Mouse (Mus musculus) lung, postnatal 25 days (tissue): ENCODE results near the gene Il12rb1.
A peak's percentile ranks its signal among the peaks of the same experiment; 100 is the strongest.

Experiments used
- DNase-seq: peaks from one replicate; pipeline ENCODE4 v3.0.0; 2022; ENCODE audit warnings: low spot score

Gene Il12rb1

DNA sequence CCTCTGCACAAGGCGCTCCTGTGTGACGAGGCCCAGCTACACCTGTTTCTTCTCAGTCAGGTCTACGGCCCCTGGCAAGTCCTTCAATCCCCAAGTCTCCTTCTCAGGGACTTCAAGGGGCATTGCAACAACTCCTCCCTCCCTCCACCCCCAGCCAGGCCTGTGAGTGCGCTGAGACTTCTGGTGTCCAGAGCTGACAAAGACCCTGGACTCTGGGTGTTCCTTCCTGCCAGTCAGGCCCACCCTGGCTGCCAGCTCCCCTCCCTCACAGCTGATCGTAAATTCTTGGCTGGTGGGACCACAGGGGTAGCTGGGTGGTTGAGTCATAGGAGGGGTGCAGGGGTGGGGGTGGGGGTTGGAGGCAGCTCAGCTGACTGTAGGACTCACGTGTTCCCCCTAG is 43.6 kb downstream of the Il12rb1 start:
- no peak for DNase-seq

DNA sequence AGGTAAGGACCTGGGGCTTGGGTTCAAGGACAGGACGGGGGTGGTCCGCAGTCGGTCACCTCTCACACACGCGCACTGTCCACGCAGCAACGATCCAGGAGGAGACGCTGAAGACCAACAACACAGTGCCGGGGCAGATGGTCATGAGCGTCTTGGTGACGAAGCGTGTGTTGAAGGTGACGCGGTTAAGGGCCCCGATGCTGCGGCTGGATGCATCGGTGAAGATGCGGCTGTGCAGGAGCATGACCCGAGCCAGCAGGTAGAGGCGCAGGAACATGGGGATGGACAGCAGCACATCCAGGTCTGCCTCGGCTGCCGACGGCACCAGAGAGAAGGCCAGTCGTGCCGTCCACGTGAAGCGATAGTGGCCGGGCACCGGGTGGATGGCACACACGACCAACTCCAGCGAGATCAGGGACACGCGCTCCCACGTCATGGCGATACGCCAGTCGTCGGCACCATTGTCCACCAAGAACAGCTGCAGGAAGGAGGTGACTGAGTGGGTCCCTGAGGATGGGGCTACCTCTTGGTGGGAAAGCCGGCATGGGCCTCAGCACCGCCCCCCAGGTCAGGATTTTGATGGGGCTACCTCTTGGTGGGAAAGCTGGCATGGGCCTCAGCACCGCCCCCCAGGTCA is 44.5 kb downstream of the Il12rb1 start:
- DNase-seq, result no peak

DNA sequence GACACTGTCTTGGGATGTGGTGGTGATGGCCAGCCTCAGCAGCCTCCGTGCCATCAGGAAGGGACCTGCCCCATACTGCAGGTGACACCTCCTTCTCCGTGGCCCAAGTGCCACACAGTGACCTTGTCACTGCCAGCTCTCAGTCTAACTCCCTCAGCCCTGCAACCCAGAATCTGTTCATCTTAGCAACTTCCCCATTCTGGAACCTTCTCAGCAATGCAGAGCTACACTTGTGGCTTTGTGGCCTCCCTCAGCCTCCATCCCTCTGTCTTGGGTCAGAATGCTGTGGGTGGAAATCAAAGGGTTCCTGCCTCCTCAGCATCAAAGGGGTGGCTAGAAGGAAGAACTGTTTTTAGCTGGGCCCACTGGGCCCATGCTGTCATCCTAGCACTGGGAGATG is 45.6 kb downstream of the Il12rb1 start:
- DNase-seq, result peak; percentile 36

DNA sequence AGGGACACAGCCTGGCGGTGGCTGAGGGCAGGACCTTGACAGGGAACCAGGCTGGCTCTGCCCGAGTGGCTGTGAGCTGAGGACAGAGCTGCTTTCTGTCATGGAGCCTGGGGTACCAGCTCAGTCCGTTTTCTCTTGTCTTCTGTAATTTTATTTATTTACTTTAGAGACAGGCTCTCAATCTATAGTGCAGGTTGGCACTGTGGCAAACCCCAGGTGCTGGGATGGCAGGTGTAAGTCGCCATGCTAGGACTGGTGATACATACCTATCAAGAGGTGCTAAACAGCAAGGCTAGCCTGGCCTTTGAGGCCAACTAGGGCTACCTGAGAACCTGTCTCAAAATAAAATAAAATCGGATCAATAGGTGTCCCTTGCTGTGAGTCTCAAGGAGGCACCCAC is 47.8 kb downstream of the Il12rb1 start:
- no peak for DNase-seq

DNA sequence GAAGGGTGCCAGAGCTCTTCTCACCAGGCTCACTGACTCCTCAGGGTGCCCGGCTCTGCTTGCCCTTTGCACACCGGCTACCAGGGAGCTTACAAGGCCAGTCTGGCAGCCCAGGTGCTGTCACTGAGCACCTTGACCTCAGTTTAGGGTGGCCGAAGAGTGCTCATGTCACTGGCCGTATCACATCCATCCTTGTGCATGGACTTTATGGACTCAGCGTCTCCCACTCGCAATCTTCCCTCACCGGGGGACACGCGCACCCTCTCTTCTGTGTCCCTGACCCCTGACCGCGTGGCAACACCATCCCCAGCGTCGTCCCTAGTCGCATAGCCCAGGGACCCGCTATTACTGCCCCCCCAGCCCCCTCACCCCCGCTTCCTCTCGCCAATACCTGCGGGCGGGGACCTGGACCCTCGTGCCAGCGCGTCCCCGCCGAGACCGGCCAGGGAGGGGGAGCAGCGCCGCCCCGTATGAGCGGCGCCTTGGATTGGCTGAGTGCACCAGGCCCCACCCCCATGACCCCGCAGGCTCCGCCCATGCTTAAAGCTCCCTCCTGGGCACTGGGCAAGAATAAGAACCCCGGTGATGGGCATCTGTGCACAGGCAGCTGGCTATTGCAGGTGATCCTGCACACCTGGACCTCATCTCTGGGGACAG is 48.4 kb downstream of the Il12rb1 start:
- DNase-seq, result peak; percentile 61

DNA sequence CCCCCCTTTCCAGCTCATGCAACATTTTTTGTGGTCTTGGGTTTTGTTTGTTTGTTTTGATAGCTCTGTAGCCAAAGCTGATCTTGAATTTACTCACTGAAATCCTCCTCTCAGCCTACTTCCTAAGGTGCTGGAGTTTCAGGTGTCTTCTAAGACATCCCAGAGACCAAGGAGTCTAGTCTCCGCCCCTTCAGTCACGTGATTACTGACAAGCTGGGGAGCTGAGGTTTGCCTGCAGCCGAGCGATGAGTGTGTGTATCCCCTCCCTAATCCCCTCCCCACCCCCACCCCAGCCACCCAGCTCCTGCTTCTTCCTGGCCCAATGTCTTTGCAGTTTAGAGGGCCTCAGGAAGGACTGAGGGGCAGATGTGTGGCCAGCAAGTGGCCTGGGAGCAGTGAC is 49.3 kb downstream of the Il12rb1 start:
- DNase-seq, result no peak

DNA sequence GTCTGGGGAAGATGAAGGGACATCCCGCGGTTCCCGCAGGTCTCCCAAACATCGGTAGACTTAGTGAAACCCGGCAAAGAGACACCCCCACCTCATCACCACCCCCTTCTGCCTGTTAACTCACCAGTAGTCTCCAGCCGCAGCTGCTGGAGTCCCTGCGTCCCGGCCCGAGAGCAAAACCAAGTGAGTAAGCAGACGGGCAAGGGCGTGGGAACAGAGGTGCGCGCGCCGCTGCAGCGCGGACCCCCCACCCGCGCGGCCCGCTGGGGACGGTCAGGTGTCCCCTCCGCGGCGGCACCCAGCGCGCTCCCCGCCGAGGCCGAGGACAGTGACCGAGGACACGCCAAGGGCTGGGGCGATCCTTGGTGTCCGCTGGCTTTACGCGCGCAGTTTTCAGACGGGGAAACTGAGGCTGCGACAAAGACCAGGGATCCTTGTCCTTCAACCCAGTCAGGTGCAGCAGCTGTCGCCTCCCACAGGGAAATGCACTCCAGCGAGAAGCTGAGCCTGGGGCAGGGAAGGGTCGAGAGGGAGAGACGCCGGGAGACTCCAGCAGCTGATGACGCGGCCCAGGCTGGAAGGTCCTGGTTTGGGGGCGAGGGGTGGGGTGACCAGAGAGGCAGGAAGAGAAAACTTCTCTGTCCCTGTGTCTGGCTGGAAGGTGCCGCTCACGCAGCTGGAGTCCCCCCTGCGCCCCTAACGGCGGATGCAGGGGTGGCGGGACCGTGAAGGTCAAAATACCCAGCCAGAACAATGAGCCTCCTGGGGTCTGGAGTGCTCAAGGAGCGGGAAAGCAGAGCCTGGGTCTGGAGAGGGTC is 54.8 kb downstream of the Il12rb1 start, which contains the start of gene Kcnn1:
Kcnn1 (minus strand) TSS at position 435 of the 818 bp plus-strand sequence.
- DNase-seq, result no peak

DNA sequence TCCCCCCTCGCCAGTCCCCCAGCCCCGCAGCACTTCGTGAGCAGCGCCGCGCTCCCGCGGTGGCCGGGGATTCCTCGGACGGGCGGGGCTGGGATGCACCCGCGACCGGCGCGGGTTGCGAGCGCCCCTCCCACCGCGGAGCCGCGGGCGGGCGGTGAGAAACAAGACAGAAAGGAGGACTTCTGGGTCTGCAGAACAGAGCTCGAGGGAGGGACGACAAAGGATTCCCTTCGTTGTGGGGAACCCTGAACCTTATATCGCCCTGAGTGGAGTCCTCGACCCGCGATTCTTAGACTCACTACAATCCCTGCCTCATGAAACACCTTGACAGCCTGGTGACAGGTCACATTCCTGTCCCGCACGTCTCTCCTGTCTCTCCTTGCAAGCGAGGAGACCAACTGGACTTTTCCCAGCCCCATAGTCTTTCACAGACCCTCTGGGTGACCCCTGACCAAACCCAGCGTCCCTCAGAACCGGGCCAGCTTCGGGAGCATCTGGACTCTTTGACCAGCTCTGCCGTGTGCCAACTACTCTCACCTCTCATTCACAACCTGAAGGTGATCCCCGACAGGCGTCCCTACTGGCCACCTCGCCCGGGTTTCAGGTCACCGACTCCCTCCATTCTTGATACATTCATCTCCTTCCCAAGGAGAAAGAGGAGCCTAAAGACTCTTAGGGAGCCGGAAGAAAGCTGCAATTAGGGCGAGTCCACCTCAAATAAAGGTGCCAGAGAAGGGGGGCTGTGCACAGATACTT is 55.9 kb downstream of the Il12rb1 start:
- DNase-seq, result no peak

DNA sequence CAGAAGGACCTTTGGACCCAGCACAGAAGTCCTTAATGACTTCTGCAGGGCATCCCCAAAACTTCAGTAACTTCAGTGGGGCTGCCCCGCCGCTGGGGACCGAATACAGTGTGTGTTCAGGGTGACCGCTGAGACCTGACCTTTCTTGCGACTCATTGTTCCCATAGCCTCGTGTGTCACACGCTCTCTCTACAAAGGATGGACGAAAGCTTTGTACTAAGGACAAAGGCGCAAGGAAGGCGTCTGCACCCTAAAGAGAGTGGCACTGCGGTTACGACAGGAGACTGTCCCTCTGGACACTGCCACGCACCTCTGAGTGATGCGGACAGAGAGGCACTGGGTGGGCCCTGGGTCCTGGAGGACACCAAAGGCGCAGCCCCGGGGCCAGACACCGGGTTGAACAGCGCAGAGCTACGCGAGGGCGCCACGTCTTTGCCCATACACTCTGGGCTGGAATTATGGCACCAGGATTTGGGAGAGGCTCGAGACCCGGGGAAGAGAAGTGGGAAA is 56.5 kb downstream of the Il12rb1 start:
- DNase-seq, result no peak

DNA sequence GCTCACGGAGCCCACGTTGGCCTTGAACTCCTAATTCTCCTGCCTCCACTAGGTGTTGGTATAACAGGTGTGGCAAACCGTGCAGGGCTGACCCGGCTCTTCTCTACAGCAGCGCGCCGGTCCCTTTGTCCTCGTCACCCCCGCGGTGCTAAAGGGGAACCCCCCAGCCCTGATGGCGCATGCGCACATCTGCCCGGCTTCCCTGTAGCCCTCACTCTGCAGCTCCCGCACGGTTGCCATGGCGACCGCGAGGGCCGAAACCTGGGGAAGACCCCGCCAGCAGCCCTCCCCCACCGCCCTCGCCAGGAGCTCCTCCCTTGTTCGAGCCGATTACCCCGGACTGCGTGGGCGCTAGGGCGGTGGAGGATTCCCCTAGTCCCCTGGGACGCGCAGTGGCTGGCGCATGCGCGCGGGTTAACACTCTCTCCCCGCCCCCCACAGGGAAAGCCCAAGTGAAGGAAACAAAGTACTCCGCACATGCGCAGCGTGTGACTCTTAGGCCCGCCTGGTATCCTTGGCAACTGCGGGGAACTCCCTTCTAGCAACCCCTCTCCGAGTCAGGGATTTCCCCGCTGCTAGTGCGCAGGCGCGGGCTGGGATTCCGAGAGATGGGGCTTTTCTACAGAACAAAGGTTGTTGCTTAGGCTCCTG is 57.2 kb downstream of the Il12rb1 start:
- peak; percentile 99 for DNase-seq

DNA sequence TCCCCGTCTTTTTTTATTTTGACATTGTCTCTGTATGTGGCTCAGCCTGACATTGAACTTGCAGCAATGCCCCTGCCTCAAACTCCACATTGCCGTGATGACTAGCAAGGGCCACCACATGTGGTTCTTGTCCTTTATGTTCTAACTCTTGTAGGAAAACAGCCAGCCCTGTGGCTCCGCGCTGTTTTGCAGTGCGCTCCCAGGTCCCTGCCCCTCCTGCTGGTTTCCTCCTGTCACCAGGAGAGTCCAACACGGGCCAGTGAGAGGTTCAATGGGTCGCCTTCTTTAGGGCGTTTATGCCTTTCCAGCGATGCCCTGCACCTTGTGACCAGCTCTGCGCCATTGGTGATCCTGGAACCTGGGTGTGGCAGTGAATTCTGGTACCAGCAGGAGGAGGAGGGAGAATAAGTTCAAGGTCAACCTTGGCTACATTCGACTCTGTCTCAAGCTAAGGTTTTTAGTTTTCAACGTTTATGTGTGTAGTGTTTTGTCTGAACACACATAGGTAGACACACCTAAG is 57.8 kb downstream of the Il12rb1 start:
- no peak for DNase-seq

DNA sequence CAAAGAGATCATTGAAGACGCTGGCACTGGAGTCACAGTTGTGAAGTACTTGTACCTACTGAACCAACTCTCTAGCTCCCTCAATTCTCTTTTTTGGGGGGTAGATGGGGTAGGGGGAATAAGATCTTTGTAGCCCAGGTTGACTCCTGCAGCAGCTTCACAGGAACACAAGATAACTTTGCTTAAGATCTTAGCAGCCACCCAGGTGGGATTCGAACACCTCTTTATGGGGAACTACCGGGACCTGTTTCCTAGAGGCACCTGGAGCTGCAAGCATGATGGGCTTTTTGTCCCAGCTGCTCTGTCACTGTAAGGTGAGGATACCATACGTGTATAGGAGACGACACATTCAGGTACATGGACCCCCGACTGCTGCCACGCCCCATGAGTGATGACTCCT is 58.3 kb downstream of the Il12rb1 start:
- no peak for DNase-seq

DNA sequence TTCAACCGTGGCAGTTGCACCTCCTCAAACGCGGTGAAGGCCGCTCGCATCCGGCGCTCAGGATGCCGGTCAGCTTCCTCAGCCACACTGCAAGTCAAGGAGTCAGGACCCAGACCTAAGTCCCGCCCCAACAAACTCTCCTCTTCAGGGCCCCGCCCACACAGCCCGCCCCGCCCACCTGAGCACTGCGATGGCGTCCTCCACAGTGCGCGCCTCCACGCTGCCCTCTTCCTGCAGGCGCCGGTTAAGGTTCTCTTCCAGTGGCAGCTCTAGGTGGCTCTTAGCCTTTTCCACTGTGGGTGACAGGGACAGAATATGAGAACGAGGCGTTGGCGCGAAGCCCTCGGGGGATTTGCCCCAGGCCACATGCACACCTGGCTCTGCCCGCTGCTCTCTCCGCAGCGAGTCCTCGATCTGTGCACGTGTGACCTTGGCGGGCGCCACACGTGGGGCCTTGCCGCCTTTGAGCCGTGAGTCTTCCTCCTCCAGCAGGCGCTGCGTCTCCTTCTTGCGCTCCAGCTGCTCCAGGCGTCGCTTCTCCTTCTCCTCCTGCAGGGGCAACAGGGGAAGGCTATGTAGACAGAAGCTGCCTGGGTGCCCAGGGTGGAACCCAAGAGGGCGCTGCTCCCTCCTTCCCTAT is 60.4 kb downstream of the Il12rb1 start:
- DNase-seq, result peak; percentile 57

DNA sequence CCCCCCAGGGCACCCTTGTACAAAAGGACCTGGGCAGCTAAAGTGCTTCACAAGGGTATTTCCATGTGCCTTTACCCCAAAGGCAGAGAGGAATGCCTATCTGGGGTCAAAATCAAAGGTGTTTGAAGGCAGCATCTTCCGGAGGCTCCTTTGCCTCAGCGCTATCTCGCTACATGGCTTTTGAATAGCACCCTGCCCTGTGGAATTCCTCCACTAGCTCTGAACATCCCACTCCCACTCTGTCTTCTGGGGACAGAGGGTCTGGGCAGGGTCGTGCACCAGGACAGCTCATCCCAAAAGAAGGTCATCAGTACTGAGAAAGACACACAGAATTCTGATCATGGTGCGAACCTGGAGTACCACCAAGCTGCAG is 60.9 kb downstream of the Il12rb1 start:
- no peak for DNase-seq

DNA sequence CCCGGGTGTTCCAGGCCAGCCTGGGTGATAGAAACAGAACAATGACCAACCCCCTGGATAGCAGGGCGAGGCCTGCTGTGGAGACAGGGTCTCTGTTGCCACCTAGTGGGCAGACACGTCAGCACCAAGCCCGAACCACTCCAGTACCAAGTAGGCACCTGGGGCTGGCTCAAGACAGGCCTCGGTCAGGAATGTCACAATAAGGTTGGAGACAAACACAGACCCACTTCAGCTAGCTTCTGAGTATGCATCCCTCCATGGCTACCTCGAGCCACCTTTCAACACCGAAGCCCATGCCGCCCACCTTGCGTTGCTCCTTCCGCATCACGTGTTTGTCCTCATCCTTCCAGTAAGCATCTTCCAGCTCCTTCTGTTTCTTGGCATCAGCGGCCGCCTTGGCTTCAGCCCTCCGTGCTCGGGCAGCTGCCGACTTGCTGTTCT is 61.4 kb downstream of the Il12rb1 start:
- DNase-seq, result peak; percentile 84
